Comparison of ENCODE assay signal across 13 mouse cellular contexts in the genomic region with DNA sequence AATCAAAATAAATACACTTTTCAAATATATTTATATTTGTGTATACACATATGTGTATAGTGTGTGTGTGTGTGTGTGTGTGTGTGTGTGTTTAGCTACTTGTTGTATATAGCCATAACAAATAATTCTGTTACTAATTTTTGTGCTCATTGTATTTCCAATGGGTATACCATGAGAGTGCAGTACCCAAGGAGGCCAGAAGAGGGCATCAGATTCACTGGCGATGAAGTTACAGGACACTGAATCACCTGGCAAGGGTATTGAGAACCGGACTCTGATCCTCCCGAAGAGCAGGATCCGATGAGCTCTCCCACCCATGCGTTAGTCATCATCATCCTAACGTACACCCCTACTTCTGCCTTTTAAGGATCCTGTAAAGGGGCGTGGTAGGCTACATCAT.
DNase-seq lines count a peak whose midpoint lies in the region; ATAC-seq and TF ChIP-seq lines count a peak whose summit lies in the region.
"Had no signal": no experiment of that assay in that cellular context is flagged by ENCODE, and none has a peak within 500 bp of the region (broad histone marks: within the 10 kb centered on the region; RNA-seq: fewer than 3 reads in every experiment).

No protein-coding gene starts in this region.

- no peaks in the 10 kb centered on the region for H3K27me3 ChIP-seq in liver, embryonic 14.5 days (ENCODE audit: control insufficient read depth, insufficient read depth, low read length)
- 0 out of 2 replicates have a peak, but pooled peaks cover 8% of the 10 kb centered on the region for H3K27me3 ChIP-seq in liver, embryonic 12.5 days (replicated peaks)
- H3K27me3 ChIP-seq in liver, postnatal 0 days (ENCODE audit: insufficient read depth, low read length) = no peaks in the 10 kb centered on the region

- no peaks in the 10 kb centered on the region for H3K4me1 ChIP-seq in liver, embryonic 14.5 days (replicated peaks; ENCODE audit: control insufficient read depth in 2 of 2, insufficient read depth in 2 of 2, low read length in 1 of 2)
- H3K4me1 ChIP-seq in liver, embryonic 12.5 days = no peaks in the 10 kb centered on the region
- no peaks in the 10 kb centered on the region for H3K4me1 ChIP-seq in ES-E14 (ENCODE audit: control insufficient read depth in 2 of 2, insufficient read depth in 2 of 2, low read length in 2 of 2, poor library complexity in 1 of 2)
- no peaks in the 10 kb centered on the region for H3K4me1 ChIP-seq in liver, postnatal 0 days (ENCODE audit: insufficient read depth)

- H3K9ac ChIP-seq in liver, embryonic 14.5 days (replicated peaks) = no peak overlapping the region
- no peak overlapping the region for H3K9ac ChIP-seq in liver, embryonic 12.5 days
- H3K9ac ChIP-seq in ES-E14 (ENCODE audit: insufficient read depth, low read depth, low read length, poor library complexity, severe bottlenecking) = no peak overlapping the region
- H3K9ac ChIP-seq in liver, postnatal 0 days (replicated peaks) = no peak overlapping the region

- in situ Hi-C loops in ES-E14 (cut with MboI; ENCODE audit: low sequenced_read_pairs in 2 of 2, unreplicated experiment in 2 of 2) = loop anchor here (5.0 to 10.0 kb wide), 2 partner anchors 213 to 216 kb away; no protein-coding TSS in a partner anchor

- no peak for ATAC-seq in liver, embryonic 14.5 days (ENCODE audit: insufficient read depth)
- ATAC-seq in liver, embryonic 12.5 days = no peak
- no peak for ATAC-seq in liver, postnatal 0 days

- H3K36me3 ChIP-seq in liver, embryonic 14.5 days (replicated peaks; ENCODE audit: control insufficient read depth, insufficient read depth, low read depth) = no peaks in the 10 kb centered on the region
- H3K36me3 ChIP-seq in liver, embryonic 12.5 days = no peaks in the 10 kb centered on the region
- no peaks in the 10 kb centered on the region for H3K36me3 ChIP-seq in ES-E14 (ENCODE audit: control insufficient read depth, insufficient read depth, low read length, poor library complexity, severe bottlenecking)
- no peaks in the 10 kb centered on the region for H3K36me3 ChIP-seq in liver, postnatal 0 days (replicated peaks; ENCODE audit: insufficient read depth, low read length)

- no peak overlapping the region for H3K4me2 ChIP-seq in liver, embryonic 14.5 days (ENCODE audit: low read depth)
- no peak overlapping the region for H3K4me2 ChIP-seq in liver, embryonic 12.5 days
- H3K4me2 ChIP-seq in liver, postnatal 0 days (ENCODE audit: low read depth, low read length) = no peak overlapping the region

- no peak for TF ChIP-seq EP300 in liver, embryonic 14.5 days (IDR thresholded peaks at IDR 0.05; ENCODE audit: low read depth)
- TF ChIP-seq EP300 in liver, postnatal 0 days (IDR thresholded peaks at IDR 0.05; ENCODE audit: low read depth) = no peak

- no peak overlapping the region for H3K4me3 ChIP-seq in liver, embryonic 14.5 days (ENCODE audit: insufficient read depth in 1 of 2, low read depth in 2 of 2, low read length in 2 of 2)
- H3K4me3 ChIP-seq in liver, embryonic 12.5 days = no peak overlapping the region
- no peak overlapping the region for H3K4me3 ChIP-seq in ES-E14 (ENCODE audit: insufficient read depth in 1 of 2, low read depth in 1 of 2, low read length in 2 of 2, poor library complexity in 1 of 2, severe bottlenecking in 1 of 2)
- H3K4me3 ChIP-seq in liver, postnatal 0 days (ENCODE audit: low read depth, low read length) = no peak overlapping the region

- TF ChIP-seq CTCF in liver, embryonic 14.5 days (IDR thresholded peaks at IDR 0.05; ENCODE audit: low read depth) = peak; percentile 67
- peak; percentile 57 for TF ChIP-seq CTCF in liver, postnatal 0 days (IDR thresholded peaks at IDR 0.05; ENCODE audit: low read depth)

- DNase-seq in adrenal gland, postnatal 10 days = peak; percentile 12
- DNase-seq in adrenal gland, postnatal 4 days (ENCODE audit: low spot score in 2 of 2) = no peak
- no peak for DNase-seq in liver, embryonic 14.5 days (ENCODE audit: low read depth in 3 of 3, low spot score in 3 of 3)
- peak; percentile 30 for DNase-seq in ES-E14 (ENCODE audit: low read depth, low spot score)
- peak; percentile 40 for DNase-seq in liver, postnatal 0 days
- DNase-seq in right cerebral cortex, adult 2 months (ENCODE audit: low spot score in 2 of 2) = no peak
- DNase-seq in urinary bladder, adult 18-20 months (ENCODE audit: low spot score in 2 of 2) = no peak
- DNase-seq: heart, postnatal 14 days; kidney, adult 18-20 months; left cerebral cortex, postnatal 4 days; lung, postnatal 10 days; right cerebral cortex, postnatal 4 days had no signal

- 71% methylated on average over 7 of the region's 7 CpGs for WGBS in liver, embryonic 14.5 days (ENCODE audit: insufficient replicate concordance)
- 79% methylated on average over 7 of the region's 7 CpGs for WGBS in liver, embryonic 12.5 days (ENCODE audit: insufficient replicate concordance)
- 70% methylated on average over 7 of the region's 7 CpGs for WGBS in liver, postnatal 0 days (ENCODE audit: insufficient replicate concordance)

- H3K9me3 ChIP-seq in liver, embryonic 14.5 days (ENCODE audit: control insufficient read depth, low read length) = no peaks in the 10 kb centered on the region
- 0 out of 2 replicates have a peak, but pooled peaks cover 4% of the 10 kb centered on the region for H3K9me3 ChIP-seq in liver, embryonic 12.5 days (replicated peaks)
- no peaks in the 10 kb centered on the region for H3K9me3 ChIP-seq in ES-E14 (ENCODE audit: control insufficient read depth, insufficient read depth, low read depth, low read length)
- no peaks in the 10 kb centered on the region for H3K9me3 ChIP-seq in liver, postnatal 0 days (ENCODE audit: low read length)

- no peak overlapping the region for H3K27ac ChIP-seq in liver, embryonic 14.5 days
- H3K27ac ChIP-seq in liver, embryonic 12.5 days = no peak overlapping the region
- H3K27ac ChIP-seq in ES-E14 (ENCODE audit: insufficient read depth, low read depth, low read length, poor library complexity, severe bottlenecking) = no peak overlapping the region
- no peak overlapping the region for H3K27ac ChIP-seq in liver, postnatal 0 days (ENCODE audit: low read depth)

TF ChIP-seq in ES-E14, 5 proteins besides CTCF, POLR2A, EP300 and RAD21:
- TF ChIP-seq ZC3H11A (IDR thresholded peaks at IDR 0.05; ENCODE audit: borderline replicate concordance, low read depth, low read length) (no peak), CHD2 (IDR thresholded peaks at IDR 0.05; ENCODE audit: low read depth, low read length) (no peak), HCFC1 (IDR thresholded peaks at IDR 0.05; ENCODE audit: borderline replicate concordance, insufficient read depth, low read length) (no peak), MAFK (IDR thresholded peaks at IDR 0.05; ENCODE audit: insufficient read depth, low read depth, low read length) (no peak), ZNF384 (IDR thresholded peaks at IDR 0.05; ENCODE audit: low read depth, low read length) (no peak)

Comparison
In these comparisons a context has a peak if more than half of its experiments do, and no peak if none do; other contexts are left out.
1. DNase-seq: peak in adrenal gland, postnatal 10 days (single experiment), ES-E14 (single experiment) and liver, postnatal 0 days (single experiment); none in adrenal gland, postnatal 4 days (0 of 2), liver, embryonic 14.5 days (0 of 3), right cerebral cortex, adult 2 months (0 of 2) and urinary bladder, adult 18-20 months (0 of 2).